Mouse (Mus musculus): ENCODE results near the gene Slc35b2. TPM values are rescaled to one million over a fixed set of nuclear protein-coding genes. Genes with fewer than 3 reads are reported as not detected.
A peak's percentile ranks its signal among the peaks of the same experiment; 100 is the strongest.

The Slc35b2 gene
- polyA plus RNA-seq, 1 experiment from 2014 or later, result 133 TPM

DNA sequence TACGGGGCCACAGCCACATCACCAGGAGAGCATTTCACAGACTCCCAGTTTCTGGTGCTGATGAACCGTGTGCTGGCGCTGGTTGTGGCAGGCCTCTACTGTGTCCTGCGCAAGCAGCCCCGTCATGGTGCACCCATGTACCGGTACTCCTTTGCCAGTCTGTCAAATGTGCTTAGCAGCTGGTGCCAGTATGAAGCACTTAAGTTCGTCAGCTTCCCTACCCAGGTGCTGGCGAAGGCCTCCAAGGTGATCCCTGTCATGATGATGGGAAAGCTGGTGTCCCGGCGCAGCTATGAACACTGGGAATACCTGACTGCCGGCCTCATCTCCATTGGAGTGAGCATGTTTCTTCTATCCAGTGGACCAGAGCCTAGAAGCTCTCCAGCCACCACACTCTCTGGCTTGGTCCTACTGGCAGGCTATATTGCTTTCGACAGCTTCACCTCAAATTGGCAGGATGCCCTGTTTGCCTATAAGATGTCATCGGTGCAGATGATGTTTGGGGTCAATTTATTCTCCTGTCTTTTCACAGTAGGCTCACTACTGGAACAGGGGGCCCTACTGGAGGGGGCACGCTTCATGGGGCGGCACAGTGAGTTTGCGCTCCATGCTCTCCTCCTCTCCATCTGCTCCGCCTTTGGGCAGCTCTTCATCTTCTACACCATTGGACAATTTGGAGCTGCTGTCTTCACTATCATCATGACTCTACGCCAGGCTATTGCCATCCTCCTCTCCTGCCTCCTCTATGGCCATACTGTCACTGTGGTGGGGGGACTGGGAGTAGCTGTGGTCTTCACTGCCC, 2.9 kb downstream of the Slc35b2 start:
- Histone ChIP-seq H3K4me1 (peaks cover 64% of the 10 kb centered on the region), H3K9me3 (replicated peaks) (no peaks in the 10 kb centered on the region), H3K4me2 (replicated peaks) (no peak overlapping the region), H3K27me3 (no peaks in the 10 kb centered on the region), H3K27ac (replicated peaks) (peak overlapping the region; percentile 35; the same call in 1 of the 2 replicates), H3K9ac (no peak overlapping the region), H3K36me3 (peaks cover 65% of the 10 kb centered on the region), H3K4me3 (replicated peaks) (no peak overlapping the region)
- 0 out of 2 replicates have a peak, but pooled peaks have one; percentile 8 for ATAC-seq (ENCODE audit: insufficient number of reproducible peaks, low FRiP score, low TSS enrichment, low read depth)
- WGBS, result 60% methylated on average over 18 of the region's 18 CpGs

DNA sequence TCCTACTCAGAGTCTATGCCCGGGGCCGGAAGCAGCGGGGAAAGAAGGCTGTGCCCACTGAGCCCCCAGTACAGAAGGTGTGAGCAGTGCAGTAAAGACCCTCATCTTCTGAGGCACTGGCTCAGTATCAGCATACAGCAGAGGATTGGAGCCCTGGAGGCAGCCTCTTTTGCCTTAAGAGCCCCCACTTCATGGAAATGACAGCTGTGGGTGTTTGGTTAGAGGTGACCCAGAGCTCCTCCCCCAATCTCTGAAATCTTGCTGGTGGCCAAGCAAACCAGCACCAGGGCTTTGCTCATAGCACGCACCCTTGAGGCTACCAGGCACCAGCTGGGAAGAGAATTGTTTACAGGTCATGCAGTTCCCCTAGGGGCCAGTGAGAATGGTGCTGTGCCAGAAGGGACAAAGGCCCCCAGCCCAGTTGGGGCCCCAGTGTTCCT, 3.5 kb downstream of the Slc35b2 start:
- no peak overlapping the region for H3K4me3 ChIP-seq (replicated peaks)
- H3K27ac ChIP-seq (replicated peaks), result peak overlapping the region; percentile 24; the same call in 1 of the 2 replicates
- H3K36me3 ChIP-seq, result peaks cover 68% of the 10 kb centered on the region
- H3K4me2 ChIP-seq (replicated peaks), result no peak overlapping the region
- H3K27me3 ChIP-seq, result no peaks in the 10 kb centered on the region
- WGBS, result 38% methylated on average over 4 of the region's 4 CpGs
- no peak for ATAC-seq (ENCODE audit: insufficient number of reproducible peaks, low FRiP score, low TSS enrichment, low read depth)
- H3K9ac ChIP-seq, result no peak overlapping the region
- peaks cover 68% of the 10 kb centered on the region for H3K4me1 ChIP-seq
- no peaks in the 10 kb centered on the region for H3K9me3 ChIP-seq (replicated peaks)

DNA sequence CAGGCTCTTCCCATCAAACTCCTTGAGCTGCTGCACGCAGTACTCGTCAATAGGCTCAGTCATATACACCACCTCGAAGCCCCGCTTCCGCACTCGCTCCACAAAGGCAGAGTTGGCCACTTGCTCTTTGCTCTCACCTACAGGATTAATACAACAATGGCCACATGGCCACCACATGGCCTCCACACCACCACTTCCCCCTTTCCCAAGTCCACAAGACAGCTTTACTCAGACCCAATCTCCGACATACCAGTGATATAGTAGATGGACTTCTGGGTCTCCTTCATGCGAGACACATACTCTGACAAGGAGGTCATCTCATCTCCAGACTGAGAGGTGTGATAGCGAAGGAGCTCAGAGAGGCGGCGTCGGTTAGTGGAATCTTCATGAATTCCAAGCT, 5.3 kb downstream of the Slc35b2 start:
- H3K4me3 ChIP-seq (replicated peaks), result no peak overlapping the region
- H3K9ac ChIP-seq, result no peak overlapping the region
- H3K4me2 ChIP-seq (replicated peaks), result no peak overlapping the region
- H3K4me1 ChIP-seq, result peaks cover 68% of the 10 kb centered on the region
- WGBS, result 85% methylated on average over 12 of the region's 12 CpGs
- ATAC-seq (ENCODE audit: insufficient number of reproducible peaks, low FRiP score, low TSS enrichment, low read depth), result no peak
- H3K27ac ChIP-seq (replicated peaks), result 0 out of 2 replicates have a peak overlapping the region, but pooled peaks have one; percentile 17
- H3K27me3 ChIP-seq, result no peaks in the 10 kb centered on the region
- peaks cover 68% of the 10 kb centered on the region for H3K36me3 ChIP-seq
- H3K9me3 ChIP-seq (replicated peaks), result no peaks in the 10 kb centered on the region

DNA sequence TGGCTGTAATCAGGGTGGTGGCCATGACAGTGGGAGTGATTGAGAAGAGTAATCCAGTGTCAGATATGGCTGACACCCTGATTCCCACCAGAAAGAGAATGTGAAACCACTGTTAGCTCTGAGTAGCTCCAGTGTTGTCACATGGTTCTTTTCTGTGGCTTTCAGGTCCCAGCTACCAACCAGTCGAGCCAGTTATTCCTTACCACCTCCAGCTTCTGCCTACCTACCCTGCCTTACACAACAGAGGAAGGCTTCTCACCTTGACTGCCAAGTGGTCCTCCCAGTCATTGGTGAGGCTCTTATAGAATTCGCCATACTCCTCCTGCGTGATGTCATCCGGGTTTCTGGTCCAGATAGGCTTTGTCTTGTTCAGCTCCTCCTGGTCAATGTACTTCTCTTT, 6.3 kb downstream of the Slc35b2 start:
- H3K9ac ChIP-seq, result 0 out of 2 replicates have a peak overlapping the region, but pooled peaks have one; percentile 12

DNA sequence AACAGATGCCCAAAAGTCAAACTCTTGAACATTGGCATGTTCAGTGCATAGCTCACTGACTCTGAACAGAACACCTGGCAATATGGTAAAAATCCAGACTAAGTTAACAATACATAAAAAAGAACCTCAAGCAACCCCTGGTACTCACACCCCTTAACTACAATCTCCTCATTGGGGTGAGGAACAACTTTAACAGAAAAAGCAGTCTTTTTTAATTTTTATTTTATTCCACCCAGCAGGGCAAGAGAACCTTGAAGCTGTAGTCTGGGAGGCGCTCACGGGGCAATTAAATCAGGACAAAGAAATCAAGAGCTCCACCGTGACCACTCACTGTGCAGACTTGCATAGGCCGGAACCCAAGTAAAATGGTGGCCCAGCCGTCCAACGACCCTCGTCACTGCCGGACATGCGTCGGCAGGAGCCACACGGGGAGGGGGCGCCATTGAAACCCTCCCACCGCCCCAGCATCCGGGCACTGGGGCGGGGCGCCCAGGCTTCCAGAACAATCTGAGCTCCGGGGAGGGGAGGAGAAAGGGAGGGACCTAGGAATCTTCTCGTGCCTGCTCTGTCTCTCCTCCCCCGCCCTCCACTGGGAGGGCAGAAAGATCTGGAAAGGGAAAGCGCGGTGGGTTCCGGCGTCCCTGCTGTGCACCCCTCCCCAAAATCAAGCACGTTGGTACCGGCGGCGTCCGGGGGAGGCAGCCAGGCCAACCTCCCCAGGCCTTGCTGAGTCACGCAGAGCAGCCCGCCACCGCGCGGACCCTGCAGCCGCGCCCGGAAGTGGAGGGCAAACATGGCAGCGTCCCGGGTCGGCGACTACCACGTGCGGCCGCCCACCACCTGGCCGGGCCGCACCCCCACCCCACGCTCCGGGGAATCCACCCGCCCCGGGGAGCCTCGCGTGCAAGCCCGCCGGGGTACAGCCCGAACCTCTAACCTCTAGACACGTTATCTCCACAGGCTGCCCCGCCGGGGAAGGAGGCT, 8.7 kb downstream of the Slc35b2 start:
- Histone ChIP-seq H3K4me1 (peaks cover 50% of the 10 kb centered on the region), H3K27me3 (no peaks in the 10 kb centered on the region), H3K9me3 (replicated peaks) (no peaks in the 10 kb centered on the region), H3K27ac (replicated peaks) (peak overlapping the region; percentile 98), H3K4me3 (replicated peaks) (peak overlapping the region; percentile 96), H3K36me3 (peaks cover 45% of the 10 kb centered on the region), H3K4me2 (replicated peaks) (peak overlapping the region; percentile 55), H3K9ac (peak overlapping the region; percentile 97)
- ATAC-seq (ENCODE audit: insufficient number of reproducible peaks, low FRiP score, low TSS enrichment, low read depth), result peak; percentile 56
- under 1% methylated on average over 57 of the region's 57 CpGs for WGBS

More for the DNA sequence above, 6.3 kb downstream of the Slc35b2 start:
- H3K4me1 ChIP-seq, result peaks cover 68% of the 10 kb centered on the region
- H3K36me3 ChIP-seq, result peaks cover 68% of the 10 kb centered on the region
- no peaks in the 10 kb centered on the region for H3K27me3 ChIP-seq
- WGBS, result 79% methylated on average over 4 of the region's 4 CpGs
- H3K27ac ChIP-seq (replicated peaks), result no peak overlapping the region
- H3K4me3 ChIP-seq (replicated peaks), result no peak overlapping the region
- no peak overlapping the region for H3K4me2 ChIP-seq (replicated peaks)
- ATAC-seq (ENCODE audit: insufficient number of reproducible peaks, low FRiP score, low TSS enrichment, low read depth), result no peak
- no peaks in the 10 kb centered on the region for H3K9me3 ChIP-seq (replicated peaks)

GRCm38 (mm10) chr17:45573087-45573779, 9.6 kb downstream of the Slc35b2 start, which contains the start of gene Hsp90ab1:
TSS of gene Hsp90ab1 (minus strand) at chr17:45573271.
- under 1% methylated on average over 41 of the region's 41 CpGs for WGBS
- no peaks in the 10 kb centered on the region for H3K9me3 ChIP-seq (replicated peaks)
- H3K4me2 ChIP-seq (replicated peaks), result peak within 1 kb of the TSS; percentile 75

GRCm38 (mm10) chr17:45573780-45574123, 10.1 kb downstream of the Slc35b2 start:
- Histone ChIP-seq H3K36me3 (peaks cover 32% of the 10 kb centered on the region), H3K27ac (replicated peaks) (peak overlapping the region; percentile 98), H3K4me2 (replicated peaks) (peak overlapping the region; percentile 75), H3K4me3 (replicated peaks) (peak overlapping the region; percentile 96), H3K9me3 (replicated peaks) (no peaks in the 10 kb centered on the region), H3K4me1 (peaks cover 42% of the 10 kb centered on the region), H3K27me3 (no peaks in the 10 kb centered on the region), H3K9ac (peak overlapping the region; percentile 67)
- 0% methylated on average over 18 of the region's 18 CpGs for WGBS
- peak; percentile 78 for ATAC-seq (ENCODE audit: insufficient number of reproducible peaks, low FRiP score, low TSS enrichment, low read depth)

More at GRCm38 (mm10) chr17:45573087-45573779, 9.6 kb downstream of the Slc35b2 start, which contains the start of gene Hsp90ab1:
- no peaks in the 10 kb centered on the region for H3K27me3 ChIP-seq
- peak within 1 kb of the TSS; percentile 97 for H3K9ac ChIP-seq
- H3K27ac ChIP-seq (replicated peaks), result peak within 1 kb of the TSS; percentile 98
- ATAC-seq (ENCODE audit: insufficient number of reproducible peaks, low FRiP score, low TSS enrichment, low read depth), result peak; percentile 90
- H3K4me3 ChIP-seq (replicated peaks), result peak within 1 kb of the TSS; percentile 96
- H3K36me3 ChIP-seq, result peaks cover 37% of the 10 kb centered on the region
- H3K4me1 ChIP-seq, result peaks cover 47% of the 10 kb centered on the region

DNA sequence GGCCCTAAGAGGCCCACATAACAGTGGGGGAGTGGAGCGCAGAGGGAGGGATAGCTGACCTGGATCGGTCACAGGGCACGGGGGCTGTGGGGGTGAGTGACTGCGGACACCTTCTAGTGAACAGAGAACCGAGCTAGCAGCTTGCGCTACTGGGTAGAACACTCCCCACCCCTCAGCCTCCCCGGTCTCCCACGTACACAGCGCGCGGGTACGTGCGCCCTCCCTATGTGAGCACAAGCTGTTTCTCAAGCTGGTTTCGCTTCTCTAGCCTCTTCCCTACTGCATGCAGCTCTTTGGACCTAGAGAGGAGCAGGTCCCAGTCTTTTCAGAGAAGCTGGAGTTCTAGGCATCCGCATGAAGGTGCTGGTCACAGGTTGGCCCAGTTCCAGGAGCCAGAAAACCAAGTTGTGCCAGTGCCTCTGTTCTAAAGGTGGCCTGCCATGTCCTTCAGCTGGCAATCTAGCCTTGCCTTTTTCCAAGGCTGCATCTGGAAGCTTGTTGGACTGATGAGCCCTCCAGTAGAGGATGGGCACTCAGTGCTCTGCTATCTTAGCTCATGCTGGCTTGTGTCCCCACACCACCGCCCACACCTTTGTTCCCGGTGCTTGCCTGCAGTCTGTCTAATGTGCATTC, 10.6 kb downstream of the Slc35b2 start:
- ATAC-seq (ENCODE audit: insufficient number of reproducible peaks, low FRiP score, low TSS enrichment, low read depth), result peak; percentile 58
- Histone ChIP-seq H3K9me3 (replicated peaks) (no peaks in the 10 kb centered on the region), H3K9ac (peak overlapping the region; percentile 67), H3K27me3 (no peaks in the 10 kb centered on the region), H3K4me2 (replicated peaks) (peak overlapping the region; percentile 75), H3K27ac (replicated peaks) (peak overlapping the region; percentile 98), H3K4me1 (peaks cover 37% of the 10 kb centered on the region), H3K36me3 (peaks cover 27% of the 10 kb centered on the region), H3K4me3 (replicated peaks) (peak overlapping the region; percentile 96)
- WGBS, result 4% methylated on average over 17 of the region's 17 CpGs

DNA sequence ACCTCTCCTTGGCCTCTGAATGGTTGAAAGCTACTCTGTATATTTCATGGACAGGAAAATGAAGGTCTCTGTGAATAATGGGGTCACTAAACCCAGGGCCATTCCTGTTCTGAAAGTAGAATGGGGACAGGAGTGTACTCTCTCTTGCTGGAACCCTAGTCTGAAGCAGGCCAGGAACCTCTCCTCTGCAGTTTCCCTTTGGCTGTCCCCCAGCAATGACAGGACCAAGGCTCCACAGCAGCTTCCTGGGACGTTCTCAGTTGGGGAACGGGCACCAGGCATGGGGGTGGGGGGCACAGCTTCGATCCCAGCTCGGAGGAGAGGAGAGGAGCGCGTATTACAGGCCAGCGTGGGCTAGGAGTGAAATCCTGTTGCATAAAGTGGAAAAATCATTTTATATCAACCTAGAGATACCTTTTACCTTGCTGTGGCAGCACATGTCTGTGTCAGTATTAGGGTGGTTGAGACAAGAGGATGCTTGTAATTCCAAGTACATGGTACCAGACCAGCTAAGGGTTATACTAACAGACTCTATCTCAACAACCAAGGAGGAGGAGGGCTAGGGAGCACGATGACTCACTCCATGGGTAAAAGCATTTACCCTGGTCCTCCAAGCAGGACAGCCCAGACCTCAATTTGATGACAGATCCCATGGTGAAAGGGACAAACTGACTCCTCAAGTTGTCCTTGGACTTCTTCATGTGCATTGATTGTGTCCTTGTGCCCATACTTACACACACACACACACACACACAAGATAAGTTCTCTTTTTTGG, 11.6 kb downstream of the Slc35b2 start:
- Histone ChIP-seq H3K27me3 (no peaks in the 10 kb centered on the region), H3K9me3 (replicated peaks) (no peaks in the 10 kb centered on the region), H3K36me3 (peaks cover 16% of the 10 kb centered on the region), H3K4me2 (replicated peaks) (no peak overlapping the region), H3K9ac (no peak overlapping the region), H3K4me3 (replicated peaks) (no peak overlapping the region), H3K4me1 (peaks cover 30% of the 10 kb centered on the region), H3K27ac (replicated peaks) (peak overlapping the region; percentile 98)
- no peak for ATAC-seq (ENCODE audit: insufficient number of reproducible peaks, low FRiP score, low TSS enrichment, low read depth)
- WGBS, result 94% methylated on average over 8 of the region's 8 CpGs

GRCm38 (mm10) chr17:45578242-45578641, 14.6 kb downstream of the Slc35b2 start:
- no peak overlapping the region for H3K4me3 ChIP-seq (replicated peaks)
- peaks cover 21% of the 10 kb centered on the region for H3K4me1 ChIP-seq
- no peaks in the 10 kb centered on the region for H3K36me3 ChIP-seq
- no peaks in the 10 kb centered on the region for H3K9me3 ChIP-seq (replicated peaks)
- 46% methylated on average over 5 of the region's 5 CpGs for WGBS
- no peak overlapping the region for H3K4me2 ChIP-seq (replicated peaks)
- no peaks in the 10 kb centered on the region for H3K27me3 ChIP-seq
- H3K9ac ChIP-seq, result no peak overlapping the region
- no peak for ATAC-seq (ENCODE audit: insufficient number of reproducible peaks, low FRiP score, low TSS enrichment, low read depth)
- H3K27ac ChIP-seq (replicated peaks), result peak overlapping the region; percentile 77
